Mouse (Mus musculus): Measurements from ENCODE around the gene AI467606.
"Not testable (repeated sequence)": the region's sequence is repeated elsewhere in the genome, so short reads cannot be mapped to it uniquely, and the experiment has no call there.

Gene AI467606

DNA sequence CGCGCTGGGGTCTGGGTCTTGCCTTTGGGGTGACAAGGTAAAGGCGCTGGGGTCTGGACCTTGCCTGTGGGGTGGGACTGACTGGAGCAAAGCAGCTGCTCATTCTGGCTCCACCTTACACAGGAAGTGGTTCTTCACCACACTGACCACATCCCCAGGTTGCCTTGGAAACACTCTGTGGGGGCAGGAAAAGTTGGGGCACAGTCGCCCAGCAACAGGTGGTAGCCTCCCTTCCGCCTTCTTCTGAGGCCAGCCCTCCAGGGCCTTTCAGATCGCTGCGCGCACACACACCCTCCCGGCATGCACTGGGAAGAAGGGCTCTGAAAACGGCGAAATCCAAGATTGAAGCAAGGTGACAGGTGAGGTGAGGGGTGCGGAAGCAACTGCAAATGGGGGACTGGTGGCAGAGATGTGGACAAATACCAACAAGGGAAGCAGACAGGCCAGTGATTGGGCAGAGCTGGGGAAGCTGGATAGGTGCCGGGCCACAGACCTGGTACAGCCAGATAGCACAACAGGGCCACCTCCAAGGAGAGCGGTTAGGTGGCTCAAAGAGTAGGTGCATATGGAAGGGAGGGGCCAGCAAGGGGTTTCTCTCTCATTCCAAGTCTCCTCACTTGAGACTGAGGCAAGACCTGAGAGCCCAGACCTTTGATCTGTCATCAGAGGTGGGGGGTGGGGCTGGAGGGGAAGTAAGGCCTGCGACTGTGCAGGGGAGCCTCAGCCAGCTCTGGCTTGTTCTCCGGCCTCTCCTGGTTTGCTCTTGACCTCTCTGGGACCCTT is at the start of gene AI467606:
AI467606 (plus strand) TSS at position 246 of the 783 bp plus-strand sequence.
- peak; percentile 87 to 89 for DNase-seq

- peak; percentile 91 to 94 for DNase-seq
Measured at GRCm38 (mm10) chr7:127041851-127042672, 49.1 kb upstream of the AI467606 start, which contains the start of gene Kif22. Kif22 (minus strand) TSS chr7:127042471.

GRCm38 (mm10) chr7:127055026-127055585 is 36.1 kb upstream of the AI467606 start:
- DNase-seq = no peak

DNA sequence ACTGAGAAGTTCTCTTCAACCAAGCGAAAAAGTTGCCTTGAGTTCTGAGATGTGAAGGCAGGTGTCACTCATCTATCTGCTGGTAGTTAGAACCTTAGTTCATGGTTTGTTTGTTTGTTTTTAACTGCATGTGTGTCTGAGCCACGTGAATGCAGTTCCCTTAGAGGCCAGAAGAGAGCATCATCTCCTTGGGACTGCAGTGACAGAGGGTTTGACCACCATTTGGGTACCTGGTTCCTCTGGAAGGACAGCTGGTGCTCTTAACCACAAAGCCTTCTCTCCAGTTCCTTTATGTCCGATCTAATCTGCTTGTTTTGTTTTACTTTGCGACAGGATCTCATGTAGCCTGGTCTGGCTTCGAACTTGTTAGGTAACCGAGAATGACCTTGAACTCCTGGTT is 25.6 kb upstream of the AI467606 start:
- no peak for DNase-seq

DNA sequence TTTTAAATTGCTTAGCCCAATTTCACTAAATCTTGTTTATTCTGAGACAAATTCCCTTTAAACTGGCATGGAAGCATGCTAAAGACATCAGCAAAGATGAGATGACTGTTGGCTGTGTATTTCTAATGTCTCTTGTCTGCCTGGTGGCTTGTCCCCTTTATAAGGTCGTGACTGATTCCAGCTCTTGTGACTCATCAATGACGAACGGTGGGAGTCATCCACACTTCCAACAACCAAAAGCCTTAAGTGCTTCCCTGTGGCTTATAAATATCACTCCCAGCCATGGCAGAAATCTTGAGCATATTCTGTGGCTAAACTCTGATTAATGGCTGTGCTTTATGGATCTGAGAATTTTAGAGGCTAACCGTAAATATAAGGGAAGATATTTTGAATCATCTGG is 24.8 kb upstream of the AI467606 start:
- no peak for DNase-seq

DNA sequence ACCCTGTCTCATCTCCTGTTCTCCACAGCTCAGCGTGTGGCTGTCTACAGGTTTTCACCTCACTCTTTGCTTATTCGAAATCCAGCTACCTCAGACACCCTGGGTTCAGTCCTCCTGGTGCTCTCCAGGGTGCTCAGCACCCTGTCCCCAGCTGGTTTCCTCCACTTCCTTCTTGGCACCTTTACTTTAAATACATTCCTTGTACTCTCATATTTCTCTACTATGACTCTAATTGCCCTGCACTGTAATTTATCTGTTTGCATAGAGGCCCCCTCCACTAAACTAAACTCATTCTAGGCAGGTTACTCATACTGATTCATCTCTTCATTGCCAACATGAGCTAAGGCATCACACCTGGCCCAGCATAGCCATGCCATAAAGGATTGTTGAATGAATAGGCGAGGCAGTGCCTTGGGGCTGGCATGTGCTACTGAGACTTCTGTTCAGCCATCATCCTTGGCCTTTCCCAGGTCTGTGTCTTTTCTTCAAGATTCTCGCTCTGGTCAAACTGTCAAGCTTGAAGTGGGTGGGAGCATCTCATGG is 20.2 kb upstream of the AI467606 start:
- no peak for DNase-seq

DNA sequence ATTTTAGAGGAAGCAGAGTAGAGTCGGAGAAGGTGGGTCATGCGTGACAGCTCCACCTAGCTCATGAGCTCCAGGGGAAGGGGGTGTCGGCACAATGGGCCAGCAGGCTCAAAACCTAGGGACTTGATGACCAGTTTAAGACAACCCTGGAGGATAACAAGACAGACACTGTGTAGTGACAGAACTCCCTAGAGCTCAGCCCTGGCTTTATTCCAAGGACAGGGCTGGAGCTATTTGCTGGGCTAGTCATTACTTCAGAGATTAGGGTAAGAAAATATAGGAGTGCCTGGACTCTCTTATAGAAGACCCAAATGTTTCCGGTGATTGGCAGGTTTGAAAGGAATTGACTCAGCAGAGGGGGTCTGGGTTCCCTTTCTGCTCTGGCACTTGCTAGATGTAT is 17.9 kb upstream of the AI467606 start:
- no peak for DNase-seq

DNA sequence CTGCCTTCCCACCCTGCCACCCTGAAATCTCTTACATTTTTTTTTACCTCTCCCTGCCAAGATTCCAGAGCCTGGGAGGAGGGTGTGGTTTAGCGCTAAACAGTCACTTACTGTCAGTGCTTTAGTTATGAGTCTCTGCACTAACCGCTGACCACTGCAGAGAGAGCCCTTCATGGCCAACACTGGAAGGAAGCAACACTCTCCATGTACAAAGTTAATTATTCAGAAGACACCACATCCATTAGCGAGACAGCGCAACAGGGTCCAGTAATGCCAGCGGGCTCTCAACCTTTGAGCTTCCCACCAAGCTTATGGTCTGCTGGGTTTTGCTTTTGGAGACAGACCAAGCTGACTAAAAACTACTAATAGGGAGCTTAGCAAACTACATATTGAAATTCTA is 15.0 kb upstream of the AI467606 start:
- no peak for DNase-seq

GRCm38 (mm10) chr7:127077692-127078091 is 13.5 kb upstream of the AI467606 start:
- DNase-seq = no peak

DNA sequence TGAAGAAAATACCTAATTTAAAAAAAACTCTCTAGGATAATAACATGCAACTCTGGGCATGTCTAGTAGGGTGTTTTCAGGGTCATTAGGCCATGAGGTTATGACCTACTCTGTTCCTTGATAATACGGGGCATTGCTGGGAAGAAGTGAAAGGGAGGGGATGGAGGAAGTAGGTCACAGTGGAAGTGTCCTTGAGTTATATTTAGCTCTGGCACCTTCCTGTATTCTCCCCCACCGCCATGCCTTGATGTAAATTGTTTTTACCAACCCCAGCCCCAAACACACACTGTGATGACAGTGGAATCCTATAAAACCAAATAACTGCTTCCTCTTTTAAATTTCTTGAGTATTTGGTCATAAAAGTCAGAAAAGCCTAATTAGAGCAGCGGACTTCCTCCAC is 11.1 kb upstream of the AI467606 start:
- no peak for DNase-seq

DNA sequence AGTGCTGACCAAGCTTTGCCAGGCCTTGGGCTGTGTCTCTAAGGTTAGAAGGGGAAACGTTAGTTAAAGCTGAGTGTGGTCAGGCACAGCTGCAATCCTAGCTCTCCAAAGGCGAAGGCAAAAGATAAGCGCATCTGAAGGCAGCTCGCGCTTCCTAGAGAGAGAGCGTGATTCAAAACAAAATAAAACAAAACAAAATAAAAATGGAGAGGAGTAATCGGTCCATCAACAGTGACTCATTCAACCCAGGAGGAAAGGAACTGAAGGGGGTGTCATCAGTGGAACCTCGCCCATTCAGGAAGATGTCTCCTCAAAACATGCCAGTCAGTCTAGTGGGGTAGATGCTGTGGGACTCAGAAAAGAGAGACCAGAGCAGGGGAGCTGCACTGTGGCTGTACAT is 8.9 kb upstream of the AI467606 start:
- DNase-seq = no peak

DNA sequence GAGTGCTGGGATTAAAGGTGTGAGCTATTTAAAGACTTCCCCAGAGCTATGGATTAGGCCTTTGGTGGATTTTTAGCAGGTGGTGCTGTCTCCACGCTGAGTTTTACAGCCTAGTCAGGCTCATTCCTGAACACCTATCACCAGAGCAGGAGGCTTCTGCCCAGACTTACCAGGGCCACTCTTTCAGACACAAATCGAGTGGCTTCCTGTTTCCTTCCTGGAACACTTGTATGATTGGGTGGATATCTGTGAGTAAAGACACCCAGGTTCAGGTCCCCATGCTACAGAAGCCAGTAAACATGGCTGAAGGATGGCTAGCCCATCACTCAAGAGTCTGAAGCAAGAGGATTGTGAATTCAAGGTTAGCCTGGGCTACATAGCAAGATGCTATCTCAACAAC is 8.2 kb upstream of the AI467606 start:
- no peak for DNase-seq

DNA sequence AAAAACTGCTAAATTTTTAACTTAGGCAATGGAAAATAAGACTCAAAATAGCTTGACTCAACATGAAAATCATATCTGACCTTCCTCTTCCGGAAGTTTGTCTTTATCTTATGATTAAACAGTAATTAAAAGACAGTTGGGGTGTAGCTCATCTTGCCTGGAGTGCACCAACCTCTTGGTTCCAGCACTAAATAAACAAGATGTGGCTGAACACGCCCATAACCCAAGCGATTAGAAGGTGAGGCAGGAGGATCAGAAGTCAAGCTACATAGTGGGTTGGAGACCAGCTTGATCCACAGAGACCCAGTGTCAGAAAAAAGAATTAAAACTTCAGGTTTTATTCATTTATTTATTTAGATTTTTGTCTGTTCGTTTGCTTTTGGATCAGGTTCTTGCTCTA is 7.5 kb upstream of the AI467606 start:
- no peak for DNase-seq

DNA sequence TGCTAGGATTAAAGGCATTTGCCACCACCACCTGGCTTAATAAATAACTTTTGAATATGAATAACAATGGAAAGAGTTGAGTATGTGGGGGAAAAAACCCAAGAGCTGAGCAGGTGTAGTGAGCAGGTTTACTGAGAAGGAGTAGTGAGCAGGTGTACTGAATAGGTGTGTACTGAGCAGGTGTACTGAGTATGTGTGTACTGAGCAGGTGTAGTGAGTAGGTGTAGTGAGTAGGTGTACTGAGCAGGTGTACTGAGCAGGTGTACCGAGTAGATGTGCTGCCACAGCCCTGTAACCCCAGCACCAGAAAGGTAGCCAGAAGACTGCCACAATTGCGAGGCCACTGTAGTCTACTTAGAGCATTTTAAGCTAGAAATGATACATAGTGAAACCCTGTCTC is 6.4 kb upstream of the AI467606 start:
- no peak for DNase-seq

GRCm38 (mm10) chr7:127085751-127086150 is 5.4 kb upstream of the AI467606 start:
- not testable (repeated sequence) for DNase-seq

DNA sequence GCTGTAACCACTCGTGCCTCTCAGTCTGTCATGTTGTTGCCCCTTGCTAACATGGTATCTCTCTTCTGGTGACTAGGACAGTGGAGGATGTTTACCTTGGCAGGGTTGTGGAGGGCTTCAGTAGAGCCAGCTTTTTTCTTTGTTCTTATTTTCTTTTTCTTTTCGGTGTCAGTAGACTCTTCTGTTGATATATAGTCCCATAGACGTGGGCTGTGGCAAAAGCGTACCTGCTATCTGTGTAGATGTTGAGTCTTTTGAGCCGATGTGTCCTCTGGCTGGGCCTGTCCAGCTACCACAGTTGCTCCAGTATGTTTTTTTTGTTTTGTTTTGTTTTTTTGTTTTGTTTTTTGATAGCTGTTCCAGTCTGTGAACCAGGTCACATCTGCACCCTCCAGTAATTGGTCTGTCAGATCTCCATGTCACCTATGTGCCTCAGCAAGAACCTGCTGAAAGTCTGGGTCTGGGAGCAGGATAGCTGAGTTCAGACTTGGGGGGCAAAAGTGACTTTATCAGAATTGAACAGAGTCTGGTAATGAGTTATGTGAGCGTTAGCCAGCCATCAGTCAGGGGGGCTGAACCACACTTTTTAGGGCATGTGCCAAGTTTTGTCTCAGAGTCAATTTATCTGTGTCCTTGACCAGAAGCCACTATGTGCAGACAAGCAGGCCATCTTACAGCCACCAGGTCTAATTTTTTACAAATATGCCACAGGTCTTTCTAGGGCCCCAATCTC is 3.7 kb upstream of the AI467606 start, which contains the start of gene Zg16:
Zg16 (minus strand) TSS at position 51 of the 733 bp plus-strand sequence.
- not testable (repeated sequence) for DNase-seq

GRCm38 (mm10) chr7:127088083-127088482 is 3.1 kb upstream of the AI467606 start:
- no peak for DNase-seq

DNA sequence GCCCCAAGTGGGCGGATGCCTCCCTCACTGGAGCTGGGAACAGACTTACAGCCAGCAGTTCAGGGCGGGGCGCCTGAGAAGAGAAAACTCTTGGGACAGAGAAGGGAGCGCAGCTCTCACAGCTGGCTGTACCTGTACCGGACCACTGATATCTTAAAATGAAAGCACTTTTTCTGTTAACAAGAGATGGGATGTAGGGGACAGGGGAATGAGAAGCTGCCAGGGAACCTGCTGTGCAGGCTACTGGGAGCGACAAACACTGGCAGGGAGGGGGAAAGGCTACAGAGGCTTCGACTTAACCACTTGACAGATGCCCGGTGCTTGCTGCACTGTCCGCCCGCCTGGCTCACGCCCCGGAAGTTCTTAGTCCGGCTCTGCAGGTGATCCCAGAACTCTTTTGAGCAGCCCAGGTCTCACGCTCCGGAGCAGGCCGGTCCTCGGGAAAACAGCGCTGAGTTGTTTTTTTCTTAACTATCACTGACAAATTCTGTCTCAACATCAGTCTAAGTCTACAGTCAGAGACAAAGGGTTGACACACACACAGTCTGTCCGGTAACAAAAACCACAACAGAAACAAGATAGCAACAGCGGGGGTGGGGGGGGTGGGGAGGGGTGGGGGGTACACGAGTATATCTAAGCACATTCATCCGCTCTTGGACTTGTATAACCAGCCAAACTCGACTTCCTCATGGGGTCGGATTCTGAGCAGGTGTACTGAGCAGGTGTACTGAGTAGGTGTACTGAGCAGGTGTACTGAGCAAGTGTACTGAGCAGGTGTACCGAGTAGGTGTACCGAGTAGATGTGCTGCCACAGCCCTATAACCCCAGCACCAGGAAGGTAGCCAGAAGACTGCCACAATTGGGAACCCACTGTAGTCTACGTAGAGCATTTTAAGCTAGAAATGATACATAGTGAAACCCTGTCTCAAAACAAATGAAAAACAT is 2.0 kb upstream of the AI467606 start:
- peak; percentile 47 to 64 for DNase-seq

GRCm38 (mm10) chr7:127090154-127091113 is 725 bp upstream of the AI467606 start:
- no peak for DNase-seq

DNA sequence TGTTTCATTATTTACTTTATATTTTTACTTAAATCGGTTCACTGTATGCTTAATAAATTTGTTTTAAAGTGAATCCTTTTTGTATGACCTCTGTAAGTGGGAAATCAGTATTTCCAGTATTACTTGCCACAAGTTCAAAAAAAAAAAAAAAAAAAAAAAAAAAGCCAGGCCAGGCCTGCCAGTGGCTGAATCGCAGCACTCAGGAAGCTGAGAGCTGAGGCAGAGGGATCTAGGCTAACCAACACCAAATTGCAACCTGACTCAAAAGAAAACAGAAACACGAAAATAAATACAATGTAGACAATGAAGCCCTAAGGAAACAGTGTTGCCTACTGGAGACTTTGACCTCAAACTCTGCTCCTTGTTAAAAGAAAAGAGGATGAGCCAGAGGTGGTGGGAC is 2.8 kb downstream of the AI467606 start:
- no peak for DNase-seq

Measured in lung, postnatal 4 days (tissue).